Mouse (Mus musculus): ENCODE measurements around the gene Abcg1.

Abcg1 gene

DNA sequence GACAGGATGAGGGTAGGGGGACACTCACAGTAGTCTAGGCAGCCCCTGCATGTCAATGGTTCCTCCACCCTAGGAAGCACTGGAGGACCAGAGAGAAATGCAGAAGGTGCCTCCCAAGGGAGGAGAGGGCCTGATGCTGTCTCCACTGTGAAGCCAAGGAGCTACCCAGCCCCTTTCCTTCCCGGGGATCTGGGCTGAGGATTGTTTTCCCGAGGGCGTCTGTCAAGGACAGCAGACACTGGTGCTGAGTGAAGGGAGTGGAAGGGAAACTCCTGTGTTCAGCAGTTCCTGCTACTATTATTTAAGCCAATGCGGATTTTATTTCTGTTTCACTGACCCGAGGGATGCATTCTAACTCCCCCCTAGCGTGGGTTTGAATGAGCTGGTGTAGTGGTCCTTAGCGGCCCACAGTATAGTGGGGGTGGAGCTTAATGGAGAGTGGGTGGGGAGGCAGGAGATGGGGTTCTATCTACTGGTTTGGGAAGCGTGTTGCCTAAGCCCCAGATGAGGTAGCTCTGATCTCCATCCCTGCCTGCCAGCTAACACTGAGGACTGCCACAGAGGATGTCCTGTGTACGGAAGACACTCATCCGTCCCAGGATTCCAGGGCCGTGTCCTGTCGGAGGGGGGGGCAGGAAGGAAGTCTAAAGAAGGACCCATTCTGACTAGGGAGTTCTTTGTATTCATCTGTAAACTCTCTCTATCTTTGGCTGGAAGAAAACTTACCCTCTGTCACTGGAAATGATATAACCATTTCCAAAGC is 21.8 kb downstream of the Abcg1 start:
- no peak for DNase-seq (ENCODE audit: low spot score)

DNA sequence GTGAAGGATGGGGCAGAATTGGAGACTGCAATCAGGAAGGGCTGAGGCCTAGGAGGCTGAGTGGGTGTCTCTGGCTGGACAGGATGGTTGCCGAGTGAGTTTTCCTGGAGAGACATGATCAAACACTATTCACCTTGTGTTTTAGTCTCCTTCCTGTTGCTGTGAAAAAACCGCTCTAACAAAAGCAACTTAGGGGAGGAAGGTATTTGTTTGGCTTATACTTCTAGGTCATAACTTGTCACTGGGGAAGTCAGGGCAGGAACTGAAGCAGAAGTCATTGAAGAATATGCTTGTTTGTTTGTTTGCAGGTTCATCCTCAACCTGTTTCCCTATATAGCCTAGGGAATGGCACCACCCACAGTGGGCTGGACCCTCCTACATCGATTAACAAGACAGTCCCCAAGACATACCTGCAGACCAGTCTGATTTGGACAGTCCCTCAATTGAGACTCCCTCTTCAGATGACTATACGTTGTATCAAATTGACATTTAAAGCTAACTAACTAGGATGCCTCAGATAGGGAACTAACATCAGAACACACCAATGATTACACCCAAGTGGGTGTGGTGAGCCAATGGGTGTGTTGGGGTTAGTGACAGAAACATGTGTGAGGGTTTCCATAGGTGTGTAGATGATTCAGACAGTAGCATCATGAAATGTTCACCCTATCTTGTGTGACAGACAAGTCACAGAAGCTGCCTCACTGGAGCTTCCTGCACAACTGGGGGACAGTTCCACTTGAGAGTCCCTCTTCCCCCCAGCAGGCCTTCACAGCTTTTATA is 25.0 kb downstream of the Abcg1 start:
- DNase-seq (ENCODE audit: low spot score), result no peak

DNA sequence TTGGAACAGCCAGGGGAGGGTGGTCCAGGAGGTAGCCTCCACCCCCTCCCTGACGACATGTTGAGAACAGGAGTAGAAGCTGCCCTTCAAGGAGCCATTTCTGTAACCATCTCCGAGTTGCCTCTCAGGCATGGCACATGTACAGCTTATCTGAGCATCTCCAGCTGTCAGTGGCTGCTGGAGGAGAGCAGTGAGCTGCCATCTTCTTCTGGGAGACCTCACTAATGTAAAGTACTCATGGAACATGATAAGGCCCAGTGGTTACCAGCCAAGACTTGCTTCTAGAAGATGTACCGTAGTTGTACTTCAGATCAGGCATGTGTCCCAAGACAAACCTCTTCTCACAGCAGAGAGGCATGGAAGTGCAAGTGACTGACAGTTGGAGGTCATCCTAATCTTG is 28.0 kb downstream of the Abcg1 start:
- no peak for DNase-seq (ENCODE audit: low spot score)

DNA sequence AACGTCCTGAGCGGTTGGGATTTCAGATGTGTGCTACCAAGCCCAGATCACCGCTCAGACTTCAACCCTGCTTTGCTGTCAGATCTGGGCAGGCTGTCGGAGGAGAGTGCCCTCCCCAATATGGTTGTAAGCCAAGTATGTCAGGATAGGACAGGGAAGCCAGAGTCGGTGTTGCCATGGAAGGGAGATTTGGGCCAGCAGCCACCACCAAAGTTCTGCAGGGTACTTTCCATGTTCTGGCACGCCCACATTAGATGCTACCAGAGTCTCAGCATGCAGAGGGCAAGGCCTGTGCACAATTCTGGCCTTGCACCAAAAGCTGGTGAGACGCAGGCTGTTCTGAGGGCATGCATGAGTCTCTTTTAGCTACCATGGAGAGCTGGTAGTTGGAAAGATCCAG is 28.7 kb downstream of the Abcg1 start:
- no peak for DNase-seq (ENCODE audit: low spot score)

DNA sequence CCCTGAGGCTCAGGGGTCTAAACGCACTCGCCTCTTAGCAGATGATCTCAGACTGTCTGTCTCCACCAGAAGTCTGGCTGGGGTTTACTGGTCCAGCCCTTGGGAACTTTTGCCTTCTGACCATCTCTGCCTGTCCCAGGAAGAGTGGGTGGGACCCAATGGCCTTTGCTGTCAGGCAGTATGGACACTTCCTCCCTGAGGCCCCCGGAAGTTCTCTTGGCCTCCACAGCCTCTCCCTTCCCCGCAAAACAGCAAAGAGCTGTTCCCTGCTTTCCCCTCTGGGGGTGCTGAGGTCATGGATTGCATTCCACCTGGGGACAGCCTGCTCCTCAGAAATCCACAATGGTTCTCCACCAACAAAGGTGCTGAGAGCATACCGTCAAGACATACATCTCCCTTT is 31.2 kb downstream of the Abcg1 start:
- no peak for DNase-seq (ENCODE audit: low spot score)

DNA sequence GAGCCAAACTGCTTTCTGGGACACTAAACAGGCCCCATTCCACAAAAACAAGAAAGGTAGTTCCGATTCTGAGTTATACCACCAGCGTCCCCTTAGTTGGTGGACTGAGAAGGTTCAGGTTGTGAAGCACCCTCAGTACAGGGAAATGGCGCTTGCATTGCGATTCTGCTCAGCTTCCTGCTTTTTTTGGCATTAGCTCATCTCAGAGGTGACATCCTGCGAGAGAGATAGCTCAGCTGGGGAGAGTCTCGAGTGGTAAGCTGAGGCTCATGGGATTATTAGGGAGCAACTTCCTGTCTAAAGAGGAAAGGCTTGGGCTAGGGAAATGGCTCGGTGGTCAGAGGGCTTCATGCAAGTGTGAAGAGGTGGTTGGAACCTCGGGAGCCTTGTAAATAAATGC is 32.4 kb downstream of the Abcg1 start:
- DNase-seq (ENCODE audit: low spot score), result no peak

DNA sequence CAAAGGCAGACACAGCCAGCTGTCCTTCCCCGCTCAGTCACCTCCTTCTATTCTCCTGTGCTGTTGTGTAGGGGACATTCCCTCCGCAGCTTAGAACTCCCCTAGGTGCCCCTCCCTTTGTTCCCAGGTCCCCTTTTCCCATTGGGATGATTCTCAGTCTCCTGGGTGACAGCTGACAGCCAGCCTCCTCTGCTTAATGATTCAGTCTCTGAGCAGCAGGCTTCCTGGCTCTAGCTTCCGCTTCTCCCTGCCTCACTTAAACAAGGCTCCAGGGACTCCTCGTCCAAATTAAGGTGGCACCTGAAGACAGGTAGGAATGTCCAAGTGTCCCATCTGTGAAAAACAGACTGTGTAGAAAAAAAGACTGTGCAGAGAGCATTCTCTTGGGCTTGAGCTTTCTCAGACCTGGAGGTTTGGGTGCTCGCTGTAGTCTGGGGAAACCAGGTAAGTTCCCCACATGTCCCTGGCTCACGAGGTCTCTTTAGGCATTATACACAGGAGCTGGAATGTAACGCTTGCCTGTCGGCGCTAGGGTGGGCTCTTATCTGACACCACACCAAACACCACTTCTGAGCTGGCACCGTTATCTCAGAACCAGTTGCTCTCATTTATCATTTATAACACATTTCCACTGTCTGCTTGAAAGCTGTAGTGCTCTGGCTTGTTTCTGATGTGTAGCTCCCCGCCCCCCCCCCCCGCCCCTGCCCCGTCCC is 33.7 kb downstream of the Abcg1 start:
- no peak for DNase-seq (ENCODE audit: low spot score)

DNA sequence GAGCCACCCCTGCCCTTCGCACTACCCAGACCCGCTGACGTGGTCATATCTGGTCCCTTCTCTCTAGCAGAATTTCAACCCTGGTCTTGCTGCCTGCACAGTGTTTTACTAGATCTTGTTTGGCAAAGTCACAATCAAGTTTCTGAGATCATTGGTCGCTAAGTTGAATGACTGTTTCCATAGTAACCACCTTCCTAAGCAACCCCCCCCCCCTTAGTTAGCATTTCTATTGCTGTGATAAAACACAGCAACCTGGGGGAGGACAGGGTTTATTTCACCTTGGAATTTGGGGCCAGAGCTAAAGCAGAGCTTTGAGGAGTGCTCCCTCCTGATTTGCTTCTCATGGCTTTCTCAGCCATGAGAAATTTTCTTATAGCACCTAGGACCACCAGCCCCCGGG is 37.3 kb downstream of the Abcg1 start:
- no peak for DNase-seq (ENCODE audit: low spot score)

DNA sequence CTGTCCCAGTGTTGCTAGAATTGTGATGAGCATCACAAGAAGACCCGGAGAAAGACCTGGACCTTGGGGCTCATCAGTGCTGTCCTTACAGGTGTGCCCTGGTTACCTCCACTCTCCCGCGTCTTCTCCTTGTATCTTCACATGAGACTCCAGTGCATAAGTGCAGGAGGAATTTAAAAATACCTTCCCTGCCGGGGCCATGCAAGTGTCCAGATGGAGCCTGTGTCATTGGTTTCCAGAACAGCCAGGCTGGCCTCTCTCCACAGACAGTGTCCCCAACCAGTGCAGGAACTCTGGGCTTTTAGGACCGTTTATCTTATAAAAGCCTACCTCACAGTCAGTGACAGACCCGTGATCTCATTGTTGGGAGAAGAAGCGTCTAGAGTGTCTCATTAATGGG is 38.1 kb downstream of the Abcg1 start:
- DNase-seq (ENCODE audit: low spot score), result no peak

DNA sequence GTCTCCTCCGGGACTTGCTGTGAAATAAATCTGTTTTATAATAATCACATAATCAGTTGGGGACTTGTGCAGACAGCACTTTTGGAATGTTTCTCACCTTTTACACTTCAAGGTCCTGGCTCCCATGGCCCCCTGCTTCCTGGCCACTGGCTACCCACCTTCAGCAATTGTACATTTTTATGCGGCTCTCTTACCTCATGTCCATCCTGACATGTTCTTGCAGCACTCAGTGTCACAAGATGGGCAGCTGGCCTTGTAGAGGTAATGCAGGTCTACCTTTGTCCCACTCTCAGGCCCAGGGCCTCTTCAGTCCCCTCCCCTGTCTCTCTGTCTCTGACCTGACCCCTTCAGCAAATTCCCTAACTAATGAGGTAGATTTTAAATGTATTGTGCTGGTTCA is 39.4 kb downstream of the Abcg1 start:
- no peak for DNase-seq (ENCODE audit: low spot score)

DNA sequence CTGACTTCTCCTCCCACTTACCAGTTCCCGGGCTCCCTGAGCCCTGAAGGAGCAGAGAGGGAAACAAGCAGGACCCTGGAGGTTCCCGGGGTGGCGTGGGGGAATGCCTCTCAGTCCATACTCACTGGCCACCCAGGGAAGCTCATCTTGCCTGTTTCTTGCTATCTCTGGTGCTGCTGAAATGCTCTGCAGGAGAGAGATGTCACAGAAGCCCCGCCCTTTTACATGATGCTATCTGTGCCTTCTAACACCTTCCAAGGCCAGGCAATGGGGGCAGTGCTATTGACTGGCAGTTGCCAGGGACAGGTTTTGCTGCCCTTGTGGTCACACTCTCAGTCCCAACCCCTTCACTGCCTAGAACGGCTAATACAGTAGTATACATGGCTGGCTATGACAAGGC is 41.3 kb downstream of the Abcg1 start:
- no peak for DNase-seq (ENCODE audit: low spot score)

DNA sequence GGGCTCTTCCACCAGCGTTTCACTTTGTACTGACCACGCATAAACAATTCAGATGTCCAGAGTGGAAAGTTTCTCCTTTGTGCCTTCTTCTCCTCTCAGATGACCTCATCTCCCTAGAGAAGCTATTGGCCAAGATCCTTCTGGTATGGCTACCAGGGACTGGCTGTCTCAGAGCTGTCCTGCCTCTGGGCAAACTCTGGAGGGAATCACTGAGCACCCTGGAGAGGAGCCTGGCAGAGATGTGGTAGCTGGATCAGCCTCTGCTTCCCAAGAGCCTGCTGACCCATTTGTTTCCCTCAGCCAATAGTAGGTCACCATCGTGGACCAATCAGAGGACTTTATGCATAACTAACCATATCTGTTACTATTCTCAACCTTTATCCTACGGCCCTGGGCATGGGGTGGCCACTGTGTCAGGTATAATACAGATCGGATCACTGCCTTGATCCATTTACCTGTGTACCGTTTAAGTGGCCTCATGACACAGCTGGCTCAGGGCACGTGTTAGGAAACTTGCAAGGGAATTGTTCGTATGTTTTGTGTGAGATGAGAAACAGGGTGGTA is 45.6 kb downstream of the Abcg1 start:
- no peak for DNase-seq (ENCODE audit: low spot score)

DNA sequence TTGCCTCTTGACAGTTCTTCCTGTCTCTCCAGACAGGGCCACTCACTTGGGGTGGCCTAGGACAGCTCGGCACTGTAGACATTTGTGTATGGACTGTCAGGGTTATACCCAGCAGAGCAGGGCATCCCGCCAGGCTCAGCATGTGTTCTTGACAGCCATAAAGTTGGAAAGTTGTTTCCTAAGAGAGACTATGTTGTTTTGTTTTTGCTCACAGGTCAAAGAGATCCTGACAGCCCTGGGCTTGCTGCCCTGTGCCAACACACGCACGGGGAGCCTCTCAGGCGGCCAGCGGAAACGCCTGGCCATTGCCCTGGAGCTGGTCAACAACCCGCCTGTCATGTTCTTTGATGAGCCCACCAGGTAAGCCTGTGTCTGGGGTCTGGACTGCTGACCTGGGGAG is 46.3 kb downstream of the Abcg1 start:
- no peak for DNase-seq (ENCODE audit: low spot score)

DNA sequence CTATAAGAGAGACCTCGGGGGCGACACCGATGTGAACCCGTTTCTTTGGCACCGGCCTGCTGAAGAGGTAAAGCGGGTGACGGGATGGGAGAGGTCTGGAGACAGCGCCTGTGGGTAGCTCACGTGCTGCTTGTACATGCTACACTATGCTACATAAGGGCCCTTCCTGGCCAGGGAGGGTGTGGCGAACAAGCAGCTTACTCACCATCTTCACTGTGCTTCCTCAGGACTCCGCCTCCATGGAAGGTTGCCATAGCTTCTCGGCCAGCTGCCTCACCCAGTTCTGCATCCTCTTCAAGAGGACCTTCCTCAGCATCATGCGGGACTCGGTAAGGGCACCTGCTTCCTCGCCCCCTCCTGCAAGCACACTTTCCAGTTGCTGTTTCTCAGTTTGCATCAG is 50.9 kb downstream of the Abcg1 start:
- DNase-seq (ENCODE audit: low spot score), result no peak

DNA sequence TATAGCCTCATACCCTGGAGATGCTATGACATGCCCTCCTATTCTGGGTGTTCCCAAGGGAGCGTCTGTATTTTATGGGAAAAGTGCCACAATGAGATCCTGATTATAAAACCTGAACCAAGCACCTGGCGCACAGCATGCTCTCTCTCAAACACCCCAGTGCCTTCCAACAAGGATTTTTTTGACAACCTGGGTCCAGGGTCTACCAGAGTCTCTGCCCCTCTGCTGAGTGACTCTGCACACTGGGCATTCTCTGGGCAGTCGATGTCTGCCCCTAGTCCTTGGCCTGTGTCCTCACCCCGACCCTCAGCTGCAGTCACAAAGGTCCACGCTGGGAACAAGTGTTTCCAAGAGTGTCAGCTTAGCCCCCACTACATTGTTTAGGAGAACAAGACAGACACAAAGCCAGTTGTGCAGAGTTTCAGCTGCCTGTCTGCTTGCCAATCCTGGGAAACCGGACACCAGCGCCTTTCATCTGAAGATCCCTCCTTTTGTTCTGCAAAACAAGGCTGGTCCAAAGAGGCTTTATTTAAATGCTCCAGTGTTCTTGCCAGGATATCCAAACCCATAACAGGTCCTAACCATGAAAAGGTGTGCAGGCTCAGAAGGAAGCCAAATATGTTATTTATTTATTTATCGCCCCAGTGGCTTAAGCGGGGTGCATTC is 55.8 kb downstream of the Abcg1 start:
- no peak for DNase-seq (ENCODE audit: low spot score)

DNA sequence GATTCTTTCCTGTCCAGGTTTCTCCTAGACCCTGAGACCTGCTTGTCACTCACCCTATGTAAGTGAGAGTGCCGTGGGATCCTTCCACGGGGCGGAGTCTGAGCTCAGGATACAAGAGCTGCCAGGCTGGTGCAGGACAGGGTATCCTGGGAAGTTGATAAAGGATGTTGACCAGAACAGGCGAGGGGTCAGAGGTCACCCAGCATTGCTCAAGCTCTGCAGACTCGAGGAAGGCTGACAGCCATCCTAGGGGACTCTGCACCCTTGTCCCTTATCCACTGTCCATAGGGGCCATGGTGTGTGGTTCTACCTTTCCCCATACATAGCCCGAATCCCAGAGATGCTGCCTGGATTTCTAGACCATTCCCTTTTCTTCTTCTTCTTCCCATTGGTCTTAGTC is 58.6 kb downstream of the Abcg1 start:
- DNase-seq (ENCODE audit: low spot score), result no peak

DNA sequence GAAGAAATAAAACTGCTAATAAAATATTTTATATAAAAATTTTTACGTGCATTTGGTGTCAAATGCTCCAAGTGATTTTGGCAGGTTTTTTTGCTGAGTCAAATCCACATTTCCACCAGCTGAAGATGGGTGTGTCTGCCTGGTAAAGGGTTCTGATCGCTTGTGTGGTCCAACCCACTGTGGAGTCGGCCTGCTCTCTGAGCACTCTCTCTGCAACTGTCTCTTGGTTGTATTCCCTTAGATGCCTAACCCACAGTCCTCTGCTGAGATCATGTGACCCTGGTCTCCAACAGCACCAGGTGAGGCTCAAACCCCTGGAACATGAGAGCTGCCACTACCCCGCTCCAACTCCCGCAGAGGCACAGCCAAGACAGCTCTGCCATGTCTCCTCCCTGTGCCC is 60.5 kb downstream of the Abcg1 start:
- no peak for DNase-seq (ENCODE audit: low spot score)

DNA sequence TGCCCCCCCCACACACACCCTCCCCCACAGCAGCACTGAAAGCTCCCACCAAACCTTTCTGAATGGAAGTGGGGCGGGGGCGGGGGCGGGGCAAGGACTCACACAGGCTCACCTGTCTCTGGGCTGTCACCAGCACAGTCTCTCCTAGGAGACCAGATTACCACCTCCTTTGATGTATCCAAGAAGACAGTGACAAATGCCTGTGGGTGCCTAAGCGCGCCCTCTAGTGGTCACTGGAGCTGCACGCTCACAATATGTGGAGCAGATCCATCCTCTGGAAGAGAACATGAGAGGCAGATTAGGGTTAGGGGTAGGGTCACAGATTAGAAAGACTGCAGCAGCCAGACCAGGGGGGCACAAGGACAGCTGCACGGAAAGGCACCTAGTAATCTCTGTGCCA is 62.0 kb downstream of the Abcg1 start:
- no peak for DNase-seq (ENCODE audit: low spot score)

DNA sequence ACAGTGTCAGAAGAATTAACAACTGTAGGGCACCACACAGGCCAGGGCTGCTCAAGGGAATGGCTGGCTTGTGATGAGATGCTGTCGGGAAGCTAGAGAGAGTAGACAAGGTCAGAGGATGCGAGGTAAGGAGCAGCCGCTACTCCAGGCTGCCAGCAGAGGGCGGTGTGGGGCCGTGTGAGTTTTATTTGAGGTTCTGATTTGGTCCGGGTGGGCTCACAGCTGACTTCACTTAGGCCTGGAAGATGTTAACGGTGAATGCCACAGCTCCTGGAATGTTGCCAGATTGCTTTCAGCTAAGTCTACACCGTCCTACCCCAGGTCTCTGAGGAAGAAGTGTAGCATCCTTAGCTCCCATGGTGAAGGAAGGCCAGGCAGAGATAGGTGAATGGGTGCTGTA is 64.5 kb downstream of the Abcg1 start:
- no peak for DNase-seq (ENCODE audit: low spot score)

DNA sequence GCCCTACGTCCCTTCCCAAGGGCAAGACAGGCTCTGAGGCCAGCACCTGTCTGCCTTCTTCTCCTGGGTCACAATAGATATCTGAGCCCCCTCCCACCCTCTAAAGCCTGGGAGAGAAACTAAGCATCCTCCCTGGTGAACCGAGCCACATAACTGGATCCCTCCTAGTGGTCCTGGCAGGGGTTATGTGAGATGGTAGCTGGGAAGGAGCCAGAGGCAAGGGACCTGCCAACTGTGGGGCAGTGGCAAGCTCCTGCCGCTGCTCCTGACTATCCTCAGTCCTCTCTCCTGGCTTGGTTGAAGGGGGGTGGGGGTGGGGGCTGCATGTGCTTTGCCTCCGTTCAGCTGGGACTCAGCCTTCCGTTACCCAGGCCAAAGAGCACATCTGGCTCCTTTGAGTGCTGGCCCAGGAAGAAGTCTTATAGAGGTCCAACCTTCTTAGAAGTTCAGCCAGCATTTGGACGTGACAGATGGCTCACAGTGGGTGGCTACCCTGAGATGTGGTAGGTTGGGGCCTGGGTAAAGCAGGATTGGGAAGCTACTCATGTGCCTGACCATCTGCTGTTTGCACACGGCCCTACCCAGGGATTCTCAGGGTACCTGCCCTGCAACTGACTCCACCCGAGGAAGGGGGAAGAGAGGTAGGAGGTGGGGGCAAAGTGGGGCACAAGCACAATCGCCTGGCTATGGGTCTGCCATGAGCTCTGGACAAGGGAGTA is 68.2 kb downstream of the Abcg1 start:
- no peak for DNase-seq (ENCODE audit: low spot score)

DNA sequence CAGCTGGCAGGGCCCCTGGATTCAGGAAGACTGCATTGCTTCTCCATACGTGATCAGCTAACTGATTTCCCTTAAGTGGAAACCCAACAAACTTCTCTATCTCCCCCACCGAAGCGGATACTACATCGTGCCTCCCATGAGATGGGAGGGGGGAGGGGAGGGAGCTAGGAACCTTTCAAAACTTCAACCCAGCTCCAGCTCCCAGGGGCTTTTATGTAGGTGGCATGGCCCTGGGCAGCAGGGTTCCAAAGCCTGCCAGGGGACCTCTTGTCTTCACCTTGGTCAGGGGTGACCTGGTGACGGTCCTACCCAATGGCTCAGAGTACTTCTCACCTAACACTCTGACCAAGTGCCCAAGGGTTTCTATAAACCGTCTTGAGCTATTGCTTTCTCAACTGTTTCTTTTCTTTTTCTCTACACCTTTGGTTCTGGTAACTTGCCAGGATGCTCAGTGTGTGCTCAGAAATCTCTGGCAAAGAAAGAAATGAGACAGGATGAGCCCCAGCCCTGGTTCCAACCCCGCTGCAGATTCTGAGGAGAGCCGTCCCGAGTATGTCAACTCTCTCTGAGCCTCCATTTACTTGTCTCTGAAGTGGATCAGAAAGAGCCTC is 71.3 kb downstream of the Abcg1 start:
- DNase-seq (ENCODE audit: low spot score), result no peak

All from ovary, adult 18-20 months (tissue).